Mouse (Mus musculus) gastrocnemius, adult 18-20 months (tissue): ENCODE results near the gene Tspan14. TPM values are rescaled to one million over a fixed set of nuclear protein-coding genes. Genes with fewer than 3 reads are reported as not detected.

Source experiments
- DNase-seq: peaks from one replicate; pipeline ENCODE4 v3.0.0; 2021; ENCODE audit warnings: low spot score
- long read RNA-seq, 2 experiments: library from polyadenylated mRNA; stranded (forward); transcript quantifications; one replicate each; pipeline ENCODE4 v2.0.0; 2021
- total RNA-seq, 2 experiments: library from RNA; stranded (reverse); gene quantifications; 2 replicates each; pipeline ENCODE4 v1.2.3; 2021

The Tspan14 gene
- total RNA-seq, result 10 to 100 TPM; 10.6 to 13.1 TPM
- long read RNA-seq, experiment 1, transcript Tspan14-201 (9 exons, 2,475 nt), result major isoform, 13 of 16 reads
- long read RNA-seq, experiment 1, partial matches to known transcripts, result 1 of 16 reads
- long read RNA-seq, experiment 1, other reads (novel, unspliced or antisense), result 2 of 16 reads
- long read RNA-seq, experiment 2, transcript Tspan14-201 (9 exons, 2,475 nt), result major isoform, 8 of 10 reads
- long read RNA-seq, experiment 2, partial matches to known transcripts, result 0 of 10 reads
- long read RNA-seq, experiment 2, other reads (novel, unspliced or antisense), result 1 of 10 reads

- no peak for DNase-seq
Observed at GRCm38 (mm10) chr14:40966392-40966861, at the start of gene Tspan14. Gene Tspan14, minus strand, starts transcription at chr14:40966807.

- no peak for DNase-seq
Observed at GRCm38 (mm10) chr14:41014701-41015240, 48.2 kb upstream of the Tspan14 start.

GRCm38 (mm10) chr14:41013630-41014613 is 47.3 kb upstream of the Tspan14 start, which contains the start of gene Fam213a:
Gene Fam213a, minus strand, starts transcription at chr14:41013788.
- DNase-seq, result peak; percentile 87

GRCm38 (mm10) chr14:41013143-41013542 is 46.5 kb upstream of the Tspan14 start:
- no peak for DNase-seq

GRCm38 (mm10) chr14:41011916-41012315 is 45.3 kb upstream of the Tspan14 start:
- no peak for DNase-seq

- DNase-seq, result no peak
Observed at GRCm38 (mm10) chr14:41008138-41008537, 41.5 kb upstream of the Tspan14 start.

GRCm38 (mm10) chr14:41007641-41008040 is 41.0 kb upstream of the Tspan14 start:
- DNase-seq, result no peak

- DNase-seq, result no peak
Observed at GRCm38 (mm10) chr14:41006899-41007298, 40.3 kb upstream of the Tspan14 start.

- no peak for DNase-seq
Observed at GRCm38 (mm10) chr14:41006263-41006662, 39.7 kb upstream of the Tspan14 start.

GRCm38 (mm10) chr14:41005716-41006115 is 39.1 kb upstream of the Tspan14 start:
- no peak for DNase-seq

- DNase-seq, result peak; percentile 43
Observed at GRCm38 (mm10) chr14:41004201-41005141, 37.9 kb upstream of the Tspan14 start.

- no peak for DNase-seq
Observed at GRCm38 (mm10) chr14:41001576-41001975, 35.0 kb upstream of the Tspan14 start.

GRCm38 (mm10) chr14:41000801-41001200 is 34.2 kb upstream of the Tspan14 start:
- DNase-seq, result no peak

- DNase-seq, result no peak
Observed at GRCm38 (mm10) chr14:40999904-41000645, 33.5 kb upstream of the Tspan14 start.

GRCm38 (mm10) chr14:40996171-40996570 is 29.6 kb upstream of the Tspan14 start:
- DNase-seq, result no peak

- no peak for DNase-seq
Observed at GRCm38 (mm10) chr14:40992464-40992863, 25.9 kb upstream of the Tspan14 start.

GRCm38 (mm10) chr14:40988780-40989179 is 22.2 kb upstream of the Tspan14 start:
- no peak for DNase-seq

- no peak for DNase-seq
Observed at GRCm38 (mm10) chr14:40987184-40987583, 20.6 kb upstream of the Tspan14 start.

GRCm38 (mm10) chr14:40985635-40986034 is 19.0 kb upstream of the Tspan14 start:
- DNase-seq, result no peak

GRCm38 (mm10) chr14:40979723-40980122 is 13.1 kb upstream of the Tspan14 start:
- DNase-seq, result no peak
